Mouse (Mus musculus) erythroblast, embryonic 14.5 days (primary cell): ENCODE results near the gene Eps15.

Source experiments
- GATA1 ChIP-seq: IDR thresholded peaks from 2 replicates; pipeline ENCODE4 v1.6.1; 2012; ENCODE audit warnings: low read length, inconsistent platforms, mixed read lengths
- TAL1 ChIP-seq: IDR thresholded peaks from 3 replicates; pipeline ENCODE4 v1.6.1; 2012; ENCODE audit warnings: low read length, inconsistent platforms, mixed read lengths

DNA sequence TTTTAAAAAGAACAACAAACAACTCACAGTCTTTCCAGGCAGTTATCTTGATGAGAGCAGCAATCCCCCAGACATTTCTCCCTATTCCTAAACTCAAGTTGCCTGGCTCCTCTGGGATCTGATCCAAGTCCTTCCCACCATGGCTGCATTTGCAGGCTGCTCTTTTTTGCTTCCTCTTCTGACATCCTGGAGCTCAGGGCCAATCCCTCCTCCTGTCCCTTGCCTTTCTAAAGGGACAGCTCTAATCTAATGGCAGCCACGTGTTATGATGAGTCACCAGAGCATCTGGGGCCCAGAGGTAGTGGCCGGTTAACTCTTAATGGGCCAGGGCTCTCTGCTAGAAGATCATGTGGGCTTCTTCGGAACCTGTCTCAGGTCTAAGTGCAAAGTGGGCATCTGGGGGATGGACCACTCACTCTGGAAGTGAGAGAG lies 126.0 kb downstream of the Eps15 start:
- TF ChIP-seq GATA1 (peak; percentile 77), TAL1 (peak; percentile 48; the same call in 1 of the 3 replicates)
